Mouse (Mus musculus): ENCODE measurements around the gene Fam206a.

The Fam206a gene

DNA sequence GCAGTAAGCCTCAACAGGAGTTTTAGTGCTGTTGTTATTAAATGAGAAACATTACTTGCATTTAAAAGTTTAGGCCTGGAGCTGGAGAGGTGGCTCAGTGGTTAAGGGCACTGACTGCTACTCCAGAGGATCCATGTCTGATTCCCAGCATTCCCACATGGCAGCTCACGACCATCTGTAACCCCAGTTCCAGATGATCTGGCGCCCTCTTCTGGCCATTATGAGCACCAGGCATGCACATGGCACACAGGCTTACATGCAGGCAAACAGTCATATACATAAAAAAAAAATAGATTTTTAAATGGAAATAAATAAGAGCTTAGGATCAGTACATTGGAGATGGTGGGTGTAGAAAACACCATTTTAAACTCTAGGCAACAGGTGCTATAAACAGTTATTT, 41.8 kb downstream of the Fam206a start:
- DNase-seq (ENCODE audit: low read depth, low spot score): no peak

DNA sequence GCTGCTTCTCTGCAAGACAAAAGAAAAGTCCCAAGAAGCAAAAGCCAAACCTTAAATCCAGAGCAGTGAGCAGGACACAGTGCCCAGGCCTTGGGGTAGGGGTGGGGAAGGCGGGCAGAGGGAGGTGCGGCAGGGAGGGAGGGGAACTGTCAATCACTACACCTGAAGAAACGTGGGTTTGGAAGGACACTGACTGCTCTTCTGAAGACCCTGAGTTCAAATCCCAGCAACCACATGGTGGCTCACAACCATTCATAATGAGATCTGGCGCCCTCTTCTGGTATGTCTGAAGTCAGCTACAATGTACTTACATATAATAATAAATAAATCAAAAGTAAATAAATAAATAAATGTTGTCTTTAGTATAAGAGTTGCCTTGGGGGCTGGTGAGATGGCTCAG, 42.8 kb downstream of the Fam206a start:
- no peak for DNase-seq (ENCODE audit: low read depth, low spot score)

DNA sequence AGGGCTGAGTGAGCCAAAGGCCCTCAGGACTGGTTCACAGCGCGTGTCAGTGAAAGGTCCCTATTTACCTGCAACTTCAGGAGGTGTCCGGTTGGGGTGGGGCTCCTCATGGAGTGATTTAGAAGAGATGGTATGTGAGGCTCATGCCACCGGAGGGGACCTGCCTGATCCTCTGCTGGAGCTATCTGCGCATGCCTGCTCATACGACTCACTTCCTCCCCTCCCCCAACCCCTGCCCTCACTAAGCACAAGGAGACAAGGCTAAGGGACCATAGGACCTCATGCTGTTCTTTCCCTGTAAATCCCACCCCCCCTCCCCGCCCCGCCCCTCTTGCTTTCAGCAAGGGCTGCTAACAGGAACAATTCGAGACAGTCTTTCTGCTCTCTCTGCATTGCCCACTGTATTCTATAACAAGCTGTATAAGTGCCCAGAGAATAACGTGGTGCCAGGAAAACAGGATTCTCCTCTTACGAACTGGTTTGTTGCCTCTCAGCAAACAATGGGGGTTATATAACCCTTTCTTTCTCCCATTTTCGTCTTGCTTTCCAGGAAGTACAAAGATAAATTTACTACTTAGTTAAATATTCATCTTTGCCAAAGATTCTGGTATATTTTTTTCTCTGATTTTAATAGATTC, 43.9 kb downstream of the Fam206a start:
- DNase-seq (ENCODE audit: low read depth, low spot score): no peak

DNA sequence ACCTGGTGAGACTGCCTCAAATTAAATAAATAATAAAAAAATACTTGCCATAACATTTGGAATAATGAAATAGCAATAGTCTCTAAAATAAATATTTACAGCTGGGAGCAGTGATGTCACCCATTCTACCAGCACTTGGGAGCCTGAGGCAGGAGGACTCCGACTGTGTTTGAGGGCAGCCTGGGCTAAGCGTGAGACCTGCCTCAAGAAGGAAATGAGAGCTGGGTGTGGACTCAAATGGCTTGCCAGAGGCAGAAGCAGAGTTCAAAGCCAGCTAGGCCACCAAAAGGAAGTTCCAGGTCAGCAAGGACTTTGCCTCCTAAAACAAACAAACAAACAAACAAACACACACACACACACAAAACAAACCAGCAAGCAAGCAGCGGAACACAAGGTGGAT, 45.3 kb downstream of the Fam206a start:
- no peak for DNase-seq (ENCODE audit: low read depth, low spot score)

DNA sequence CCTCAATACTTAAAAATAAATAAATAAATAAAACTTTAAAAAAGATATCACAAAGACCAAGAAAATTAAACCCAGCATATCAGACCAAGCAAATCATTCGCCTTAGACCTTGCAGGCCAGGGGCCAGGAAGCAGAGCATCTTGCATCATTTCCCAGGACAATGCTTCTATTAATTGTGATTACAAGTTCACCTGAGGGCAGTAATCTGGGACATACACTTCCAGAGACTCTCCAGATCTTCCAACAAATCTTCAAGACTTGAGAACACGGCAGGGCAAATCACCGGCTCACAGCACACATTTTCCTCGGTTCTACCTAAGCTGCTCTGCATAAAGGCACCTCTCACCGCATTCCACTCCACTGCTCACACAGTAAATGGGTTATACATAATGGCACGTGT, 45.9 kb downstream of the Fam206a start:
- DNase-seq (ENCODE audit: low read depth, low spot score): no peak

DNA sequence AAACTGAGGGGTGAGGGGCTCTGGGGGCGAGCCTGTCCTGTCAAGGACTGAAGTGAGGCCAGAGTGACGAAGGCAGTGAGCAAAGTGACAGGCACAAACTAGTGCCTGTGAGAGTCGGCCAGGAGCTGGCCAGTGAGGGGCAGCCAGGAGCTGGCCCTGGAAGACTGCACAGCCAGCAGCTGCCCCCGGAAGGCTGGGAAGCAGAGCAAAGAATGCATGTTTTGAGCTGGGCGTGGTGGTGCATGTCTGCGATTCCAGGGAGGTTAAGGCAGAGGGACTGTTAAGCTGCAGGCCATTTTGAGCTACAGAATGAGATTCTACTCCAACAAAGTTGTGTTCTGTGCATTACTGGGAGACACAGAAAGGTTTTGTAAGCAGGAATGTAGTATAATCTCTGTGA, 48.6 kb downstream of the Fam206a start:
- no peak for DNase-seq (ENCODE audit: low read depth, low spot score)

DNA sequence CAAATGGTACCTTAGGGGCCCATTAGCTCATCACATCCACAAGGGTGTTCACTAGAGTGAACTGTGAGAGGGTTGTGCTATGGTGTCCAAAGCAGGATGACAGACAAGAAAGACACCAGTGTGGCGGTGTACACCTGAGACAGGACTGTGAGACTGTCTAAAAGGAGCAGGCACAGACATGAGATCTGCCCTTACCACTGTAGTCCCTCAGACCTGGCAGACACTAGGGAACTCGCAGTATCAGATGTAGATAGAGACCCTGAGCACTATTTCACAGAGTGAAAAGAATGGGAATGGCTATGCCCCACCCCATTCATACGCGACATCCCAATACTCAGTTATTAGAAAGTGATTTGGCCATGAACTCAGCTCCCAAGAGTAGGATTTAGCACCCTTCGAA, 53.8 kb downstream of the Fam206a start:
- DNase-seq (ENCODE audit: low read depth, low spot score): no peak

DNA sequence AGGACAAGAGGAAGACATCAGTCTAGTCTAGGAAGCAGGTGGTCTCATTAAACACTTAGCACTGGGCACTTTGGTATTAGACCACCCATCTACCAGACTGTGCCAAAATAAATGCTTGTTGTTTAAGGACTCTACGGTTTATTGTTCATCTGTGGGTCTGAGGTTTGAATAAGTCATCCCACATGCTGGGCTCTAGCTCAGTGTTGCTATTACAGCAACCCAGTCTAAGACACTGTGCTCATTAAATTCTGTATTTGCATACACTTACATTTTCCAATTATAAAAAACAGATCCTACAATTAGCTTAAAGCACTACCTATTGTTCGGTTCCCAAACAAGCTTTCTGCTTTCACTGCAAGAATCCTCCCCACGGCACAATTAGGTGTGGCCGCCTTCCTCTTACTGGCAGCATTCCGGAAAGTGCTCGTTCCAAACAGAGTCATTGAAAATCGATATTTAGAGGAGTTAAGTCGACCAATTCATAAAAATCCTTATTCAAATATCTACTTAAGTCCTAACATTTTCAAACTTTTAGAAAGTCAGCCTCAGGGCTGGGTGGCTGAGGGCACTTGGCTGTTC, 54.3 kb downstream of the Fam206a start:
- DNase-seq (ENCODE audit: low read depth, low spot score): no peak

DNA sequence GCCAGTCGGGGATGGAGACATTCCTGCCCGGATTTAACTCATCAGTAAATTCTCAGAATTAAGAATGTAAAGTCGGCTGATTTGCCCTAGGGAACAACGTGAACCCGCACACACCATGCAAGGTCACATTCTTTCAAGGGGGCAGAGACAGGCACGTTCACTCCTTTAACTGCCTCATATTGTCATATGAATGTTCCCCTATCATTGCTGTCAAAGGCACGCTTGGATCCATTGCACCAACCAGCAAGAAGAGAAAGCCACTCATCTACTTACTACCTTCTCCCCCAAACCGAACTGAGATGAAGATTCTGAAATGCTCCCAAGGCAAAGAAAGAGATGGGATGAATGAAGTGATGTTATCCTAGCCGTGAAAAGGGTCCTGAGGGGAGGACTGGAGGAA, 56.6 kb downstream of the Fam206a start:
- no peak for DNase-seq (ENCODE audit: low read depth, low spot score)
